Mouse (Mus musculus): ENCODE measurements around the gene 4931406P16Rik. TPM values are rescaled to one million over a fixed set of nuclear protein-coding genes. Genes with fewer than 3 reads are reported as not detected.

Gene 4931406P16Rik
- polyA plus RNA-seq, 1 experiment from 2014 or later = 44.1 TPM

DNA sequence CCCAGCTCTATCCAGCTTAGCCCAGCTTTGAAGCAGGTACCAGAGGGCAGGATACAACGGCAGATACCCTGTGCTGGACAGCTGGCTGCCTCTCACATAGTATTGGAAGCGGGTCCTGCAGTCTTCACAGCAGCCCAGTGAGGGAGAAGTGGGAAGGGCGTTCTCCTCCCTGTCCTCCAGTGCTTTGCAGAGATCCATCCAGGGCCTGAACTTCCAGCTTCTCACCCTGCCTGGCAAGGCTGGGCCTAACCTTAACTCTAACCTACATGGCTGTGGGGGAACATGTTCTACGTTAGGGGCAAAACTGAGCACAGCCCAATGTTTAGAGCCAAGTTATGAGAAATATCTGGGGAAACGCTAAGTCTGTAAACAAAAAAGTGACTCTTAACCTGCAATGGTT, 7.8 kb upstream of the 4931406P16Rik start:
- Histone ChIP-seq H3K4me2 (ENCODE audit: low read depth, low read length) (no peak overlapping the region), H3K27me3 (ENCODE audit: control insufficient read depth, insufficient read depth, low read length) (no peaks in the 10 kb centered on the region), H3K4me3 (ENCODE audit: low read depth, low read length) (no peak overlapping the region), H3K9ac (replicated peaks; ENCODE audit: low read depth, low read length) (no peak overlapping the region), H3K9me3 (ENCODE audit: control insufficient read depth, low read length) (no peaks in the 10 kb centered on the region), H3K27ac (ENCODE audit: low read depth, low read length) (no peak overlapping the region), H3K36me3 (ENCODE audit: control insufficient read depth, insufficient read depth, low read length) (no peaks in the 10 kb centered on the region), H3K4me1 (ENCODE audit: control insufficient read depth, insufficient read depth, low read length) (no peaks in the 10 kb centered on the region)
- no peak for ATAC-seq (ENCODE audit: low read depth)
- 94% methylated on average over 5 of the region's 5 CpGs for WGBS

- no peak overlapping the region for H3K4me3 ChIP-seq (ENCODE audit: low read depth, low read length)
- no peak overlapping the region for H3K9ac ChIP-seq (replicated peaks; ENCODE audit: low read depth, low read length)
- H3K4me2 ChIP-seq (ENCODE audit: low read depth, low read length) = no peak overlapping the region
- WGBS = 24% methylated on average over 3 of the region's 3 CpGs
- no peaks in the 10 kb centered on the region for H3K4me1 ChIP-seq (ENCODE audit: control insufficient read depth, insufficient read depth, low read length)
- H3K36me3 ChIP-seq (ENCODE audit: control insufficient read depth, insufficient read depth, low read length) = no peaks in the 10 kb centered on the region
- H3K27ac ChIP-seq (ENCODE audit: low read depth, low read length) = 0 out of 2 replicates have a peak overlapping the region, but pooled peaks have one; percentile 22
- no peaks in the 10 kb centered on the region for H3K9me3 ChIP-seq (ENCODE audit: control insufficient read depth, low read length)
- no peaks in the 10 kb centered on the region for H3K27me3 ChIP-seq (ENCODE audit: control insufficient read depth, insufficient read depth, low read length)
- no peak; the same call in 1 of the 2 replicates for ATAC-seq (ENCODE audit: low read depth)
Measured at GRCm38 (mm10) chr7:34319957-34320356, 6.6 kb upstream of the 4931406P16Rik start.

- Histone ChIP-seq H3K4me1 (ENCODE audit: control insufficient read depth, insufficient read depth, low read length) (no peaks in the 10 kb centered on the region), H3K9ac (replicated peaks; ENCODE audit: low read depth, low read length) (no peak overlapping the region), H3K4me2 (ENCODE audit: low read depth, low read length) (no peak overlapping the region), H3K27ac (ENCODE audit: low read depth, low read length) (no peak overlapping the region), H3K36me3 (ENCODE audit: control insufficient read depth, insufficient read depth, low read length) (no peaks in the 10 kb centered on the region), H3K4me3 (ENCODE audit: low read depth, low read length) (no peak overlapping the region), H3K27me3 (ENCODE audit: control insufficient read depth, insufficient read depth, low read length) (no peaks in the 10 kb centered on the region), H3K9me3 (ENCODE audit: control insufficient read depth, low read length) (no peaks in the 10 kb centered on the region)
- 94% methylated on average over 2 of the region's 2 CpGs for WGBS
- ATAC-seq (ENCODE audit: low read depth) = no peak
Measured at GRCm38 (mm10) chr7:34319123-34319522, 5.8 kb upstream of the 4931406P16Rik start.

DNA sequence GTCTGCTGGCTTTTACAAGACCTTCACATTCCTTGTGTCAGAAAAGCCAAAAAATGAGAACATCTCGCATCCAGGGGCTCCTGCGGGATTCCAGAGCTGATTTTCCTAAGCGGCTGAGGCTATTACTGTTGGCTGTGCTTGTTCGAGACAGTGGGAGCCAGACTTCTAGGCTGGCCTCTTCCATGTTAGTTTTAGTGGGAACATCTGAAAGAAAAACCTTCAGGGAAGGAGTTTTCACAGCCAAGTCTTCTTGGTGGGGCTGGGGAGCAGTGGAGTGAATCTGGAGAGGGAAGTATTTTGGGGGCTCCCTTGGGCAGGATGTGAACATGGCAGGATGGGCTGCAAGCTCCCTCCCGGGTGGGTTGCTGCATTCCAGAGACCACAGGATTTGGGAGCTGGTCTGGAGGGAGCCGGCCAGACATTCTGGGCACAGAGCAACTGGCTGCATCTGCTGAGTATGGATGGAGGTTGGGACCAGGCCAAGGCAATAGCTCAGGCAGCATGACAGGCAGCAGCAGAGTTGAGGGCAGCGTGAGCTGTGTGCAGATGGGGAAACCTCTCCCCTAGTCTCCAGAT, 4.6 kb upstream of the 4931406P16Rik start:
- H3K4me3 ChIP-seq (ENCODE audit: low read depth, low read length) = no peak overlapping the region
- no peaks in the 10 kb centered on the region for H3K36me3 ChIP-seq (ENCODE audit: control insufficient read depth, insufficient read depth, low read length)
- H3K4me2 ChIP-seq (ENCODE audit: low read depth, low read length) = no peak overlapping the region
- ATAC-seq (ENCODE audit: low read depth) = no peak
- peak overlapping the region; percentile 16; the same call in 1 of the 2 replicates for H3K27ac ChIP-seq (ENCODE audit: low read depth, low read length)
- no peak overlapping the region for H3K9ac ChIP-seq (replicated peaks; ENCODE audit: low read depth, low read length)
- no peaks in the 10 kb centered on the region for H3K4me1 ChIP-seq (ENCODE audit: control insufficient read depth, insufficient read depth, low read length)
- H3K27me3 ChIP-seq (ENCODE audit: control insufficient read depth, insufficient read depth, low read length) = no peaks in the 10 kb centered on the region
- WGBS = 58% methylated on average over 7 of the region's 7 CpGs
- no peaks in the 10 kb centered on the region for H3K9me3 ChIP-seq (ENCODE audit: control insufficient read depth, low read length)

DNA sequence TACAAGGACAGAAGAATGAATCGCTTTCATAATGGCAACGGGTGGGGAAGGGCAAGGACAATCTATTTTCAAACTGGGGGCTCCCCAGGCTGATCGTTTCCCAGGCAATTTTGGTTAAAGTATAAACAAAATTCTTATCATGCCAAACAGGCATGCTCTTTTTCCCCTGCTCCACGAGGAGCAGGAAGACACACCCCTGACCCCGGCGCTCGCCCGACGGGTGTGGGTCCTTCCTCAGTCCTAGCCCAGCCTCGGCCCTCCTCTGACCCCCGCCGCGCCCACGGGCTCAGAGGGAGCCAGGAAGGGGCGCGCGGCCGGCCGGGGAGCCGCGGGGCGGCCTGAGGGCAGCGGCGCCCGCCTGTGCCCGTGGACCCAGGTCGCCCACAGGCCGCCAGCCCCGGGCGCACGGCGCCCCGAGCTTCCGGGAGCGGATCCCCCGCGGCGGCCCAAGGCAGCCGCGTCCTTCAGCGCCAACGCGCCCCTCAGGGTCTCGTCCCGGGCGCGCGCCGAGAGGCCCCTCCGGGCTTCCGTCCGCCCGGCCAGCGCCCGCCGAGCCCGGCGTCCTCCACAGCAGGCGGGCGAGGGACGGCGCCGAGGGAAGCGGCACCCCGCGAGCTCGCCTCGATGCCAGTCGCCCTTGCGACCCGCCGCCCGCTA, 437 bp downstream of the 4931406P16Rik start:
- Histone ChIP-seq H3K4me2 (ENCODE audit: low read depth, low read length) (peak overlapping the region; percentile 75), H3K36me3 (ENCODE audit: control insufficient read depth, insufficient read depth, low read length) (no peaks in the 10 kb centered on the region), H3K27ac (ENCODE audit: low read depth, low read length) (peak overlapping the region; percentile 92), H3K27me3 (ENCODE audit: control insufficient read depth, insufficient read depth, low read length) (no peaks in the 10 kb centered on the region), H3K9ac (replicated peaks; ENCODE audit: low read depth, low read length) (peak overlapping the region; percentile 96), H3K4me1 (ENCODE audit: control insufficient read depth, insufficient read depth, low read length) (0 out of 2 replicates have a peak, but pooled peaks cover 3% of the 10 kb centered on the region), H3K9me3 (ENCODE audit: control insufficient read depth, low read length) (no peaks in the 10 kb centered on the region), H3K4me3 (ENCODE audit: low read depth, low read length) (peak overlapping the region; percentile 97)
- ATAC-seq (ENCODE audit: low read depth) = peak; percentile 84
- 0% methylated on average over 60 of the region's 73 CpGs for WGBS

DNA sequence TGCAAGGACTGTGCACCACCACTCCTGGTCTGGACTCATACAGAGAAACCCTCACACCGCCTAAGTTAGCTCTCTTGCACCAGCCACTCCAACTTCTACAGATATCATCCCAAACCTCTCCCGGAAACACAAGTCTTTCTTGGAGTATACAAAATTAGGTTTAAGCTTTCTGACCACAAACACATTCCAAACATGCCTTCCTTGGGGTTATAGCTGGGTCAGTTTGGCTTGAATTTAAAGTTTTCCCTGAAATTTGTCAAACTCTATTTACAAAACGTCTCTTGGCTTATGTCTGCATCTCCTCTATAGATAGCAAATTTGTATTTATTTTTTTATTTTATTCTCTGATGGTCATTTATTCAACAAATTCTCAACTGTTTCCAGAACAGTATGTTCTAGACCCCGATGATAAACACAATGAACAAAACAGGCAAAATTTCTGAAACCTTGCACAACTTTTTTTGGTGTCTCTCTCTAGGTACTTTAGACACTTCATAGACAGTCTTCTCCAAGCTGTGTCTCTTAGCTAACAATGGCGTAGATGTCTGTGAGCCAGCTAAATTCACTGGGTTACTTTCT, 4.1 kb downstream of the 4931406P16Rik start:
- 0 out of 2 replicates have a peak, but pooled peaks cover 3% of the 10 kb centered on the region for H3K4me1 ChIP-seq (ENCODE audit: control insufficient read depth, insufficient read depth, low read length)
- H3K9me3 ChIP-seq (ENCODE audit: control insufficient read depth, low read length) = no peaks in the 10 kb centered on the region
- H3K27ac ChIP-seq (ENCODE audit: low read depth, low read length) = no peak overlapping the region
- ATAC-seq (ENCODE audit: low read depth) = no peak
- H3K36me3 ChIP-seq (ENCODE audit: control insufficient read depth, insufficient read depth, low read length) = no peaks in the 10 kb centered on the region
- WGBS = 92% methylated on average over 5 of the region's 5 CpGs
- H3K27me3 ChIP-seq (ENCODE audit: control insufficient read depth, insufficient read depth, low read length) = no peaks in the 10 kb centered on the region
- no peak overlapping the region for H3K4me3 ChIP-seq (ENCODE audit: low read depth, low read length)
- H3K9ac ChIP-seq (replicated peaks; ENCODE audit: low read depth, low read length) = no peak overlapping the region
- no peak overlapping the region for H3K4me2 ChIP-seq (ENCODE audit: low read depth, low read length)

GRCm38 (mm10) chr7:34308586-34308985, 4.8 kb downstream of the 4931406P16Rik start:
- 75% methylated on average over 5 of the region's 5 CpGs for WGBS
- Histone ChIP-seq H3K36me3 (ENCODE audit: control insufficient read depth, insufficient read depth, low read length) (no peaks in the 10 kb centered on the region), H3K9ac (replicated peaks; ENCODE audit: low read depth, low read length) (no peak overlapping the region), H3K4me2 (ENCODE audit: low read depth, low read length) (no peak overlapping the region), H3K4me3 (ENCODE audit: low read depth, low read length) (no peak overlapping the region), H3K4me1 (ENCODE audit: control insufficient read depth, insufficient read depth, low read length) (0 out of 2 replicates have a peak, but pooled peaks cover 3% of the 10 kb centered on the region), H3K9me3 (ENCODE audit: control insufficient read depth, low read length) (no peaks in the 10 kb centered on the region), H3K27ac (ENCODE audit: low read depth, low read length) (no peak overlapping the region), H3K27me3 (ENCODE audit: control insufficient read depth, insufficient read depth, low read length) (no peaks in the 10 kb centered on the region)
- no peak for ATAC-seq (ENCODE audit: low read depth)

DNA sequence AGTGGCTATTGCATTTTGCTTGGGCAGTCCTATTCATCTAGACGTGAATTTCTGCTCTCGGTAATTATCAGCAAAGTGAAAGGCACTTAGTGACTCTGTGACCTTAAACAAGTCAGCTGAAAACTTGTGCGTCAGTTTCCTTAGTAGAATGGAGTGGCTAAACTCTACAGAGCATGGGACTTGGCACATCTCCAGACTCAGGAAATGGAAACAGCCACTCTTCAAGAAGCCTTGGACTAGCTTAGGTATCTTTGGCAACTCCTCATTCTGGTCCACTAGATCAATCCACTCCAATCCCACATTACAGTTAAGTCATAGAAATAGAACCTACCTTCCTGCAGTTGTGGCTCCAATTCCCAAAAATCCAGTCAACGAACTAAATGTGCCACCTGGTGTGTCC, 7.9 kb downstream of the 4931406P16Rik start:
- H3K36me3 ChIP-seq (ENCODE audit: control insufficient read depth, insufficient read depth, low read length) = no peaks in the 10 kb centered on the region
- H3K4me3 ChIP-seq (ENCODE audit: low read depth, low read length) = no peak overlapping the region
- H3K27ac ChIP-seq (ENCODE audit: low read depth, low read length) = no peak overlapping the region
- no peaks in the 10 kb centered on the region for H3K9me3 ChIP-seq (ENCODE audit: control insufficient read depth, low read length)
- ATAC-seq (ENCODE audit: low read depth) = no peak
- no peak overlapping the region for H3K4me2 ChIP-seq (ENCODE audit: low read depth, low read length)
- WGBS = 67% methylated on average over 4 of the region's 4 CpGs
- H3K4me1 ChIP-seq (ENCODE audit: control insufficient read depth, insufficient read depth, low read length) = no peaks in the 10 kb centered on the region
- no peaks in the 10 kb centered on the region for H3K27me3 ChIP-seq (ENCODE audit: control insufficient read depth, insufficient read depth, low read length)
- H3K9ac ChIP-seq (replicated peaks; ENCODE audit: low read depth, low read length) = no peak overlapping the region

- WGBS = 94% methylated on average over 1 of the region's 1 CpGs
- Histone ChIP-seq H3K27me3 (ENCODE audit: control insufficient read depth, insufficient read depth, low read length) (no peaks in the 10 kb centered on the region), H3K4me2 (ENCODE audit: low read depth, low read length) (no peak overlapping the region), H3K9me3 (ENCODE audit: control insufficient read depth, low read length) (no peaks in the 10 kb centered on the region), H3K9ac (replicated peaks; ENCODE audit: low read depth, low read length) (no peak overlapping the region), H3K36me3 (ENCODE audit: control insufficient read depth, insufficient read depth, low read length) (no peaks in the 10 kb centered on the region), H3K27ac (ENCODE audit: low read depth, low read length) (no peak overlapping the region), H3K4me1 (ENCODE audit: control insufficient read depth, insufficient read depth, low read length) (no peaks in the 10 kb centered on the region), H3K4me3 (ENCODE audit: low read depth, low read length) (no peak overlapping the region)
- no peak for ATAC-seq (ENCODE audit: low read depth)
Measured at GRCm38 (mm10) chr7:34302651-34303050, 10.7 kb downstream of the 4931406P16Rik start.

All from neural tube, embryonic 14.5 days (tissue).